Mouse (Mus musculus) R1 (cell line): ENCODE measurements at regions not wholly inside any gene's neighbourhood (a gene's known extent, or its start where the extent isn't known, plus 50 kb on each side); places are given as distances from the start of the nearest gene placed in this dataset.

Source experiments
- DNase-seq: peaks from one replicate; pipeline ENCODE4 v3.0.0-alpha.2; 2018; ENCODE audit warnings: low read depth, low spot score

GRCm38 (mm10) chr13:48717036-48717435 is 54.2 kb downstream of the Barx1 start:
- no peak for DNase-seq

GRCm38 (mm10) chr13:48717451-48717850 is 54.7 kb downstream of the Barx1 start:
- no peak for DNase-seq

- DNase-seq, result peak; percentile 6
Measured at GRCm38 (mm10) chr13:48723676-48724075, 60.9 kb downstream of the Barx1 start.

- no peak for DNase-seq
Measured at GRCm38 (mm10) chr13:48726430-48726829, 63.6 kb downstream of the Barx1 start.

GRCm38 (mm10) chr13:48731046-48731996 is 68.5 kb downstream of the Barx1 start:
- DNase-seq, result peak; percentile 15

- DNase-seq, result peak; percentile 66
Measured at GRCm38 (mm10) chr13:48732168-48732841, 69.5 kb downstream of the Barx1 start.

GRCm38 (mm10) chr13:48734985-48735384 is 72.2 kb downstream of the Barx1 start:
- no peak for DNase-seq

- DNase-seq, result no peak
Measured at GRCm38 (mm10) chr13:48745566-48745965, 82.8 kb downstream of the Barx1 start.

GRCm38 (mm10) chr13:48746301-48746700 is 83.5 kb downstream of the Barx1 start:
- DNase-seq, result no peak
